Mouse (Mus musculus) megakaryocyte, embryonic 14.5 days (primary cell): Measurements from ENCODE around the gene Lgals4.

ENCODE experiments used
- FLI1 ChIP-seq: IDR thresholded peaks from 2 replicates; pipeline ENCODE4 v1.6.1; 2012; ENCODE audit warnings: low read length, inconsistent platforms, mixed read lengths
- GATA1 ChIP-seq: IDR thresholded peaks from 3 replicates; pipeline ENCODE4 v1.6.1; 2012; ENCODE audit warnings: mixed read lengths, low read length, inconsistent platforms, borderline replicate concordance

- TF ChIP-seq GATA1 (no peak), FLI1 (no peak)
Observed at GRCm38 (mm10) chr7:28796562-28796975, 37.1 kb upstream of the Lgals4 start.
